Mouse (Mus musculus) cerebellum, postnatal 10 days (tissue): Measurements from ENCODE around the gene Musk.

ENCODE experiments used
- DNase-seq, 2 experiments: peaks; one replicate each; pipeline ENCODE4 v3.0.0; 2021; ENCODE audit warnings: mixed read lengths in 2 of 2

The Musk gene

DNA sequence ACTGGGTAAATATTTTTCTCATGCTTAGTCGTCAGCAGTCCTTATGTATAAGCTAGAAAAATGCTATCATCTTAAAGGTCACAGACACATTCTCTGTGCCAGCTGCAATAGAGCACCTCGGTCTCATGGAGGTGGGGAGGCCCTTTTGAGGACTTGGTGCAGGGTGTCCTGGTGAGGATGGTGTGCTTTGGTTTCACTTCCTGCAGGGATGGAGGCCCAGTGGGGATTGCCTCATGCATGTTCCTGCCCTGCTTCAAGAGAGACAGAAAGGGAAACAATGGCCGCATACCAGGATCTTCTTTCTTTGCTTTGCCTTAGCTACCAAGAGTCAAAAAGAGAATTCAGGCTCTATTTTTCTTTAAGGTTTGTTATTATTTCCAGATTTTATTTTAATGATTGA, 31.8 kb downstream of the Musk start:
- DNase-seq = no peak

DNA sequence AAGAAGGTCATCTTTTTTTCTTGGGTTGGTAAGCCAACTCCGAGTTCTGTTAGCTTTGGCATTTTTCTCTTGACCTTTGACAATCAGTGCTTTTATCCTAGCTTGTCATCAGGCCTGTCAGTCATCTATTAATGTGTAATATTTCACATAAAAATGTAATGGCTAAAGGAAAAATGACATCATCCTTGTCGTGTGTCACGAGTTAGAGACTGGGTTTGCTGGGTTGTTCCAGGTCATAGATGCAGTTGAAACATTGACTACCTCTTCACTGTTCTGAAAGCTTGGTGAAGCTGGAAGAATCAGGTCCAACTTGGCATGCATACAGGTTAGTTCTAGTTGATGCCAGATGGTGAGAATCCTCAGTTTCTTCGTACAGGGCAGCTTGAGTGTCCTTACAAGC, 34.5 kb downstream of the Musk start:
- peak; percentile 20 for DNase-seq

- no peak for DNase-seq
These were observed 41.0 kb downstream of the Musk start for GRCm38 (mm10) chr4:58326746-58327145.

- DNase-seq = no peak
These were observed 42.5 kb downstream of the Musk start for GRCm38 (mm10) chr4:58328231-58328630.

- no peak for DNase-seq
These were observed 44.3 kb downstream of the Musk start for GRCm38 (mm10) chr4:58330016-58330415.

DNA sequence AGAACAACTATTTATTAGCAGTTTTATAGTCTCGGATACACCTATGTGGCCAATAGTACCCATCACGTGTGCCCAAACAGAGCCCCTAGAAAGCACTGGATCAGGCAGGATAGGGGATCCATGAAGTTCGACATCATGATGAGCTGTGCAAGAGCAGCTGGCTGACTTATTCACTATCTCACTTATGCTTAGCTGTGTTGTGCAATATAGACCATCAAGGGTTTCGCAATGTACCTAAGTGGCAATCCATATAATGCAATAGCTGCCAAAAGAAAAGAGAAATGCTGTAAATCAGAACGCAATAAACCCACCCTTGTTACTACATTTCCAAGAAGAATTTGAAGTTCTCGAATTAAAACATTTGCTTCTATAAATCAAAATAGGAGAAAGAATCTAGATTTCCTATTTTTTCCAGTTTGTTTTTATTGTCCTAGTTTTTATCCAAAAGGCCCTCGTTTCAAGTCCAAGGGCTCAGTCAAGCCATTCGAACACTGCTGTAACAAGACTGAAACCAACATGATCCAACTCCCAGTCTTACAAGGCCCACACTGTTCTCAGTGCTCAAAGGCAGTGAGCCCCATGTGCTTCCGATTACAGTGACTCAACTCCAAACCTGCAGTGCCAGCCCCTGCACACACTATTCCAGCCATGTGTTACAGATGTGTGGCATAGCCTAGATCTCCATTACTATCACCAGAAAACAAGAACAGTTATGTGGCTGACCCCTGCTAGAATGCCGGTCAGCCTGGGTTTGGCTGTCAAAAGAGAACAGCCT, 45.3 kb downstream of the Musk start:
- DNase-seq = no peak

DNA sequence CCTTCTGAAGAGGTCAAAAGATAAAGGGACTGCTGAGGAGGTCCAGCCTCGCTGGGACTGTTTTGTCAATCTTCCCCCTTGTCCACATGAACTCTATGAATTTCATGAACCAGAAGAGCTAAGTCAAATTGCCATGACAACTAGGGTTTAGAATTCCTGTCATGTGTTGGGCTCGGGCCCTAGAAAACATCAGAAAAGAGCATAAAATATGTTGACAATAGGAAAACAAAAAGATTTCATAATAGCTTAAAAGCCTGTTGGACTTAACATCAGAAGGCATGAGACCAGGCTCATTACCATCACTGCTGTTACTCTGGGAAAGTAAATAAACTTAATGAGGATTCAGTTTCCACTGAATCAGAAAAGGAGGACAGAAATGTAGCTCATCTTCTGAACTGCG, 46.6 kb downstream of the Musk start:
- DNase-seq = no peak

DNA sequence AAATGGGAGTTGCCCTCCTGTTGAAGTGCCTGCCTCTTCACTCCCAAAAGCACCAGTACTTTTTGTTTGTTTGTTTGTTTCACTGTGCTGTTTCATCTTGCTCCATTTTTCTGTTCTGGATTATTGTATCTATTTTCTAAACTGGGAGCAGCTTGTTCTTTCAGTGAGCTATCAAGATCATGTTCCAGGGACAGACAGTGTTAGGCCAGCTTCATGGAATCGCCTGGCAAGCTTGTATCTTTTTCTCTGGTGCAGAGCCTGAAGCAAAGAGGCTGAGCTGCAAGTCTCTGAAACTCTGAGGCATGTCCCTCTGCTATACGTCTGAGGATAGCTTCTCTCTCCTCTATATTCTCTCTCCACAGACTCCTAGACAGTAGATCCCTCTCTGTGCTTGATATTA, 50.5 kb downstream of the Musk start:
- no peak for DNase-seq

- no peak for DNase-seq
These were observed 53.5 kb downstream of the Musk start for GRCm38 (mm10) chr4:58339226-58339625.

GRCm38 (mm10) chr4:58350206-58350605, 64.4 kb downstream of the Musk start:
- no peak for DNase-seq

GRCm38 (mm10) chr4:58351165-58351564, 65.4 kb downstream of the Musk start:
- DNase-seq = no peak

GRCm38 (mm10) chr4:58351590-58351989, 65.8 kb downstream of the Musk start:
- no peak for DNase-seq

DNA sequence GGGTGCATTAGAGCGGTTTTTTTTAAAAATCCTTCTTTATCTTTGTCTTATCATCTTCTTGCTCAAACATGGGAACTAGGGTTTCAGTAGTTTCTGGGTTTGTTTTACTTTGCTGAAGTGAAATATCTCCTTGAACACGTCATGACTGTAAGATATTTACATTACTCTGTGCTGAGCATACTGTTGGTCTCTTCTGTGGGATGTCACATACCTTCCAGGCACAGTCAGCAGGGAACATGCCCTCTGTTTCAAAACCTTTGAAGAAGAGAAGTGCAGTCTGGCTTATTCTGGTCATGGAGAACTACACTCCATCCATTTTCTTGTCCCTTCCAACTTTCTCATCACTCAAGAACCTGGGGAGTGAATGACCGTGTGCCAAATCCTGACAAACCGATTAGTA, 73.2 kb downstream of the Musk start:
- no peak for DNase-seq

DNA sequence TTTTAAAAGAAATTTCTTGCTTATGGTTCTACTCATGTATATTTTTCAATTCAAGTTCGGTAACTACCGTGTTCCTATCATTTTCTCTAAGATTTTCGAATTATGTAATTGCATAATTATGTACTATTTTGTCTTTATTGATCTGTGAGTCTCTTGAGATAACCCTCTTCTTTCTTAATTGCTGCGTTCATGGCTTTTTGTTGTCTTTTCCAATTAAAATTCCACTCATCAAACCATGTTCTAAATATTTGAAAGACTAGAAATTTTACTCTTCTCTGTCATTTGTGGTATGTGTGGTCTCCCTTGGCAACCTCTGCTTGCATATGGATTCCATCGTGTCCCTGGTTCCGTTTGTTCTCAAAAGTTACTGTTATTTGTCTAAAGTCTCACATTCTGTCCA, 79.6 kb downstream of the Musk start:
- DNase-seq = no peak

- DNase-seq = no peak
These were observed 85.3 kb downstream of the Musk start for GRCm38 (mm10) chr4:58371106-58371505.

DNA sequence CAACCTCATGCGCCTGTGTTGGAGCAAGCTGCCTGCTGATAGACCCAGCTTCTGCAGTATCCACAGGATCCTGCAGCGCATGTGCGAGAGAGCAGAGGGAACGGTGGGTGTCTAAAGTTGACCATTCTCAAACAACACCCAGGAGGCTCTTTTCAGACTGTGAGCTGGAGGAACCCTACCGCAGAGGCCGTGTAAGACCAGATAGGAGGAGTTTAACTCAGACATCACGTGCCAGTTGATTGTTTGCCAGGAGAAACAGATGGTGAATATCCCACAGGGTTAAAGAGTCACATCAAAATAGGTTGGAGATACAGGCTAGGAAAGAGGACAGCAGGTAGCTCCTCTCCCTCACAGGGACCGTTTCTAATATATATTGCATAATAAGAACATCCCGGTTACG, 87.8 kb downstream of the Musk start:
- peak; percentile 88 to 89 for DNase-seq

DNA sequence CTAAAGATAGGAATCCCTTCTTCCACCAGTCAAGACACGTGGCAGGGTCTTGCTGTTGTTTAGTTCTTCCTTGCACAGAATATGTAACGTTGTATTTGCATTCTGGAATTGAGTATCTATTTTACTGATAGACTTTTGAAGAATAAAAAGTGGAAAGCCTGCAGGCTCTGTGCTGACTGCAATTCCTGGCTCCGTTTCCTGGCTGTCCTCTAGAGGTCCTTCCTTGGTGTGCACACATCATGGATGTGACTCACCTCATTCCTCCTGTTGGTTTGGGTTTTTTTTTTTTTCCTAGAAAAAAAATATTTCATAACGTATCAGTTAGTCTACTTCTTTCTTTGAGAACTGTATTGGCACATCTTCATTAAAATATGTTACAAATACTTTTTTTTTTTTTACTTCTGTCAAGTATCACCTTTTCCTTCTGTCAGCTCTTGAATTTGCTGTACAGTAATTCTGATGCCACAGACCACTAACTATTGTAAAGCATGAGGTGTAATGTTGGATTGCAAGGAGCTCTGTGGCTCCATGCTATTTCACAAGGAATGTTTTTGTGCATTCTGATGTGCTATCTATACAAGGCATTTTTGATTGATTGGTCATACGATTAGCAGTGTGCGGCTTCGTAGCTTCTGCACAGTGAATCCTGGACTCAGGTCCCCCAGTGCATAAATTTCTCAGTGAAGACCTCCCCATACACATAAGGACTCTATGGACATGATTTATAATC, 88.5 kb downstream of the Musk start:
- DNase-seq = peak; percentile 88 to 89

GRCm38 (mm10) chr4:58379186-58379585, 93.4 kb downstream of the Musk start:
- DNase-seq = no peak

- DNase-seq = peak; percentile 79 to 88
These were observed 115.1 kb downstream of the Musk start for GRCm38 (mm10) chr4:58400861-58401341.

DNA sequence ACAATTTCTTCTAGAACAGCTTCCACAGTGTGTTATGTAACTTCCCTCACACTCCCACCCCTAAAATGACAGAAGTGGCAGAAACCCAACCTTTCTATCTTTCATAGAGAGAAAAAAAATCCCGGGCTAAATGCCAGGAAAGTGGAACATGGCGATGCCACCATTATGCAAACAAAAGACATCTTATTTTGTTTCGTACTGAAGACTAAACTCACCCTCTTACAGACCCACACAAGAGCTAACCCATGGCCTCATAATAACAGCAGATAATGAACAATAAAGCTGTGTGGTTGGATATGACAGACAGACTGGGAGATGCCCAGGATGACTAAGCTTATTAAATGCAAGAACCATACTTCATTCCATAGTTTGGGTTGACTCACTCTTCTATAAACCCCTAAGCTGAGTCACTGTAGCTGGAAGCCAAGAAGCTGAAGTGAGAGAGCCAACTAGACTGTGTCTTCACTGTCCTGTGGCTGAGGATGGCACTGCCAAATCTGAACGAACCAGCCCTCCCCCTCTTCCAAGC, 116.3 kb downstream of the Musk start:
- DNase-seq = peak; percentile 47 to 53

DNA sequence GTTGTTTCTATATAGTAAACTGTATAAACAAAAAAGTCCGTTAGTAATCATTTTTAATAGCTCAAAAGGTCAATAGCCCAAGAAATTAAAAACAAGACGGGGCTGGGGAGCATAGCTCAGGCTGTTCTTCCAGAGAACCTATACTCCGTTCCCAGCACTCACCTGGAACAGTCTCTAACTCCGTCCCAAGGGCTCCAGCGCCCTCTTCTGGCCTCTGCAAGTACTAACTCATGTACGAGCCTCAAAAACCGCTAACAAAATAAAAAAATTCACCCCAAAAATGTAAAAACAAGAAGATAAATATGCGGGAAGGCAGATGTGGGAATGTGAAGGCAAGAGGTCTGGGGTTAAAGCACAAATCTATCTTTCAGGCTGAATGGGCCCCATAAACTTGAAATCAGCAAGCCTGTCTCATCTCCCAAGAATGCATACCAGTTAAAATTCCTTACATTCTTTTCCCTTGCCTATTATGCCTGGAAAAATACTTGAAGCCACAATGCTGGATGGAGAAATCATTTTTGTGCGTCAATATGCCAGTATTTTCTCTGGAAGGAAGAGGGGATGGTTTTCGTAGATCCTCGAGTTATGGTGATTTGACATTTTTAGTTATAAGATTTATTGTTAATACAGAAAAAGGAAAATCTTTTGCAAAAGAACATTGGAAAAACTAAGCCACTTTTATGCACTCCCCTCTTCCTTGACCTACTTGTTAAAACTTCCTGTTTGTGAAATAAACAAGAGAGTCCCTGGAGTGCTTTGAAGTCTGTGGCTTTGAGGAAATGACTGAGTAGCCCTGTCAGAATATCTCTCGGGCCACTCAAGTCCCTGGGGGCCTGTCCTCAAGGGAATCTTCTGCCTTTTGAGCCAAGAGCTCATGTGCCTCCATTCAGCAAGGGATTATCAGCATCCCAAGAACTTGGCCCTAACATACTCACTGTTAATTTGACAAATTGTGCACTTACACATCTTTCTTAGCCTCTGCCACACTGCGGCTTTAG, 127.7 kb downstream of the Musk start:
- DNase-seq = peak; percentile 7 to 16

- DNase-seq = no peak
These were observed 129.8 kb downstream of the Musk start for GRCm38 (mm10) chr4:58415537-58415936.

DNA sequence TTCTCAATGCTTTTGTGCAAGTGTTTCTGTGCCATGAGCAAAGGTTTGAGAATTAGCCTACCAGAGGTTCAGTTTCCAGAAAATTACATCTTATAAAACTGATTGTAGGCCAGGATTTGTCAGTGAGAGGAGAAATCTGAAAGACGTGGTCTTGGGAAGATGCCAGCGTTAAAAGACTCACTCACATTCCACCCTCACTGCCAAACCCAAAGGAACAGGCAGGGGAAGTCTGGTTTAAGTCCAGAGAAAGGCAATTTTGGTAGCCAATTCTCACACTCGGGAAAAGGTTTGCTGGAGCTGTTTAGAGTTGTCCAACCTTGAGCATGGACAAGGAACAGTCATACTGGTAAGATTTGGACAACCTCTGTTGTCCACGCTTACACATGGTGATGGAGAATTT, 131.6 kb downstream of the Musk start:
- peak; percentile 34 to 42 for DNase-seq
